Comparison of ENCODE assay signal across 9 mouse cellular contexts in genomic region chr13:97234785-97235417, GRCm38 (mm10). TPM values are rescaled to one million over a fixed set of nuclear protein-coding genes. Genes with fewer than 3 reads are reported as not detected.
DNase-seq lines count a peak whose midpoint lies in the region; ATAC-seq and TF ChIP-seq lines count a peak whose summit lies in the region.
"Had no signal": no experiment of that assay in that cellular context is flagged by ENCODE, and none has a peak within 500 bp of the region (broad histone marks: within the 10 kb centered on the region; RNA-seq: fewer than 3 reads in every experiment).

No protein-coding gene starts in this region.

- TF ChIP-seq CTCF in bone marrow, adult 2 months (IDR thresholded peaks at IDR 0.05; ENCODE audit: control insufficient read depth, insufficient read depth, low read length) = peak; percentile 70

- H3K9me3 ChIP-seq in embryonic facial prominence, embryonic 15.5 days (replicated peaks) = no peaks in the 10 kb centered on the region
- no peaks in the 10 kb centered on the region for H3K9me3 ChIP-seq in heart, embryonic 12.5 days (replicated peaks)
- H3K9me3 ChIP-seq in kidney, embryonic 15.5 days (replicated peaks) = no peaks in the 10 kb centered on the region

- no peaks in the 10 kb centered on the region for H3K27me3 ChIP-seq in embryonic facial prominence, embryonic 15.5 days
- H3K27me3 ChIP-seq in heart, embryonic 12.5 days (replicated peaks) = no peaks in the 10 kb centered on the region
- no peaks in the 10 kb centered on the region for H3K27me3 ChIP-seq in kidney, embryonic 15.5 days
- H3K27me3 ChIP-seq: Patski had no signal

- peak overlapping the region; percentile 58 for H3K4me2 ChIP-seq in embryonic facial prominence, embryonic 15.5 days (replicated peaks)
- H3K4me2 ChIP-seq in heart, embryonic 12.5 days = peak overlapping the region; percentile 66
- H3K4me2 ChIP-seq in kidney, embryonic 15.5 days = peak overlapping the region; percentile 63

- no peak overlapping the region for H3K4me3 ChIP-seq in bone marrow, adult 2 months (replicated peaks; ENCODE audit: control insufficient read depth, low read depth, low read length)
- peak overlapping the region; percentile 38 for H3K4me3 ChIP-seq in embryonic facial prominence, embryonic 15.5 days (replicated peaks)
- H3K4me3 ChIP-seq in heart, embryonic 12.5 days = peak overlapping the region; percentile 38
- peak overlapping the region; percentile 38 for H3K4me3 ChIP-seq in kidney, embryonic 15.5 days (replicated peaks)

- WGBS in bone marrow, adult 2 months = 19% methylated on average over 17 of the region's 17 CpGs
- 12% methylated on average over 17 of the region's 17 CpGs for WGBS in embryonic facial prominence, embryonic 15.5 days
- WGBS in heart, embryonic 12.5 days = 18% methylated on average over 17 of the region's 17 CpGs
- 16% methylated on average over 17 of the region's 17 CpGs for WGBS in kidney, embryonic 15.5 days

- 0 out of 2 replicates have a peak overlapping the region, but pooled peaks have one; percentile 21 for H3K9ac ChIP-seq in embryonic facial prominence, embryonic 15.5 days
- no peak overlapping the region for H3K9ac ChIP-seq in heart, embryonic 12.5 days
- peak overlapping the region; percentile 38; the same call in 1 of the 2 replicates for H3K9ac ChIP-seq in kidney, embryonic 15.5 days

- ATAC-seq in embryonic facial prominence, embryonic 15.5 days (ENCODE audit: insufficient number of reproducible peaks, low FRiP score, low TSS enrichment, low read depth) = 0 out of 2 replicates have a peak, but pooled peaks have one; percentile 71
- no peak for ATAC-seq in heart, embryonic 12.5 days (ENCODE audit: insufficient number of reproducible peaks, low FRiP score)
- ATAC-seq in kidney, embryonic 15.5 days (replicated peaks; ENCODE audit: low FRiP score) = peak; percentile 49; the same call in 1 of the 2 replicates
- ATAC-seq: Patski had no signal

- DNase-seq in A20 (ENCODE audit: low read depth, low spot score) = peak; percentile 79
- peak; percentile 80 for DNase-seq in liver
- DNase-seq in monocyte, adult 2 months (ENCODE audit: low read depth in 1 of 2, low spot score in 2 of 2) = peak; percentile 30 to 56
- DNase-seq in spleen, postnatal 10 days (ENCODE audit: low spot score in 2 of 2) = peak; percentile 51 to 87

- no peaks in the 10 kb centered on the region for H3K4me1 ChIP-seq in bone marrow, adult 2 months (ENCODE audit: control insufficient read depth, insufficient read depth, low read length)
- peaks cover 24% of the 10 kb centered on the region for H3K4me1 ChIP-seq in embryonic facial prominence, embryonic 15.5 days
- peaks cover 9% of the 10 kb centered on the region; the same call in 1 of the 2 replicates for H3K4me1 ChIP-seq in heart, embryonic 12.5 days (replicated peaks)
- peaks cover 27% of the 10 kb centered on the region for H3K4me1 ChIP-seq in kidney, embryonic 15.5 days

- no peaks in the 10 kb centered on the region for H3K36me3 ChIP-seq in embryonic facial prominence, embryonic 15.5 days
- H3K36me3 ChIP-seq in heart, embryonic 12.5 days = no peaks in the 10 kb centered on the region
- H3K36me3 ChIP-seq in kidney, embryonic 15.5 days = no peaks in the 10 kb centered on the region

- no peak for TF ChIP-seq POLR2A in bone marrow, adult 2 months (IDR thresholded peaks at IDR 0.05; ENCODE audit: borderline replicate concordance, control insufficient read depth, low read depth, low read length)

- H3K27ac ChIP-seq in bone marrow, adult 2 months (ENCODE audit: control insufficient read depth, insufficient read depth, low read depth, low read length, poor library complexity) = no peak overlapping the region
- H3K27ac ChIP-seq in embryonic facial prominence, embryonic 15.5 days (replicated peaks) = peak overlapping the region; percentile 49; the same call in 1 of the 2 replicates
- no peak overlapping the region for H3K27ac ChIP-seq in heart, embryonic 12.5 days (ENCODE audit: poor library complexity, severe bottlenecking)
- no peak overlapping the region for H3K27ac ChIP-seq in kidney, embryonic 15.5 days

RNA-seq across cellular contexts. Expression of gene Enc1, which starts 6.0 kb away (rescaled TPM):
- polyA plus RNA-seq in bone marrow, adult 2 months (2011; ENCODE audit: insufficient read depth, insufficient read length, low replicate concordance, missing spikeins) = 0.54 and 6.5 TPM in 2 replicates
- polyA plus RNA-seq in embryonic facial prominence, embryonic 15.5 days (2015; fragmentation: Nextera tagmentation; extraction: Ambion mirVana) = 10.1 and 10.6 TPM in 2 replicates
- 4.5 and 5.7 TPM in 2 replicates for polyA plus RNA-seq in heart, embryonic 12.5 days (2016; fragmentation: Nextera tagmentation; extraction: Ambion mirVana)
- polyA plus RNA-seq in kidney, embryonic 15.5 days (2015; fragmentation: Nextera tagmentation; extraction: Ambion mirVana) = 12.0 and 15.1 TPM in 2 replicates

RNA-seq across cellular contexts. Expression of gene Hexb, which starts 36.7 kb away (rescaled TPM):
- polyA plus RNA-seq in bone marrow, adult 2 months (2011; ENCODE audit: insufficient read depth, insufficient read length, low replicate concordance, missing spikeins) = 16.7 and 35.7 TPM in 2 replicates
- polyA plus RNA-seq in embryonic facial prominence, embryonic 15.5 days (2015; fragmentation: Nextera tagmentation; extraction: Ambion mirVana) = 46.0 and 49.6 TPM in 2 replicates
- polyA plus RNA-seq in heart, embryonic 12.5 days (2016; fragmentation: Nextera tagmentation; extraction: Ambion mirVana) = 32.5 and 33.1 TPM in 2 replicates
- 34.6 and 36.7 TPM in 2 replicates for polyA plus RNA-seq in kidney, embryonic 15.5 days (2015; fragmentation: Nextera tagmentation; extraction: Ambion mirVana)
